In genomic region chr17:65930960-65931359, GRCm38 (mm10) we compare ENCODE assay signal across 8 mouse cellular contexts. TPM values are rescaled to one million over a fixed set of nuclear protein-coding genes. Genes with fewer than 3 reads are reported as not detected.
DNase-seq lines count a peak whose midpoint lies in the region; ATAC-seq lines count a peak whose summit lies in the region.

No protein-coding gene starts in this region.

- H3K36me3 ChIP-seq in embryonic facial prominence, embryonic 13.5 days, result peaks cover 65% of the 10 kb centered on the region

- peak; percentile 32 for DNase-seq in kidney, postnatal 10 days
- no peak for DNase-seq in kidney, postnatal 36 days
- DNase-seq in adrenal gland, adult 8-10 months, result peak; percentile 76
- peak; percentile 24 to 41 for DNase-seq in heart, postnatal 36 days
- DNase-seq in lung, postnatal 4 days, result peak; percentile 50 to 64
- DNase-seq in kidney, adult 18-20 months, result no peak
- no peak for DNase-seq in embryo, embryonic 9.5 days (ENCODE audit: extremely low spot score)

- peak overlapping the region; percentile 48; the same call in 1 of the 2 replicates for H3K27ac ChIP-seq in embryonic facial prominence, embryonic 13.5 days

- H3K4me2 ChIP-seq in embryonic facial prominence, embryonic 13.5 days, result no peak overlapping the region

- H3K9me3 ChIP-seq in embryonic facial prominence, embryonic 13.5 days, result no peaks in the 10 kb centered on the region

- no peaks in the 10 kb centered on the region for H3K27me3 ChIP-seq in embryonic facial prominence, embryonic 13.5 days

- H3K4me3 ChIP-seq in embryonic facial prominence, embryonic 13.5 days, result no peak overlapping the region

- H3K4me1 ChIP-seq in embryonic facial prominence, embryonic 13.5 days, result peaks cover 16% of the 10 kb centered on the region

- 0 out of 2 replicates have a peak overlapping the region, but pooled peaks have one; percentile 21 for H3K9ac ChIP-seq in embryonic facial prominence, embryonic 13.5 days

- ATAC-seq in embryonic facial prominence, embryonic 13.5 days (ENCODE audit: insufficient number of reproducible peaks, insufficient read depth, low FRiP score, low TSS enrichment, low read depth), result no peak

- intact Hi-C loops in heart, postnatal 36 days (cut with DNase I), result no loop called here

- 44% methylated on average over 6 of the region's 6 CpGs for WGBS in embryonic facial prominence, embryonic 13.5 days

RNA-seq across cellular contexts. Expression of gene Twsg1, which starts 20.1 kb away (rescaled TPM):
- total RNA-seq in adrenal gland, adult 8-10 months (2022), result 100 to 1,000 TPM; 107 to 156 (median 129) TPM
- 154 and 159 TPM in 2 replicates for polyA plus RNA-seq in embryonic facial prominence, embryonic 13.5 days (2015; fragmentation: Nextera tagmentation; extraction: Ambion mirVana)
- total RNA-seq in heart, postnatal 36 days (2021), result 10 to 100 TPM; 73.7 to 75.5 TPM

RNA-seq across cellular contexts. Expression of gene Ralbp1, which starts 45.4 kb away (rescaled TPM):
- total RNA-seq in adrenal gland, adult 8-10 months (2022), result 10 to 100 TPM; 59.3 to 64.9 (median 62.6) TPM
- polyA plus RNA-seq in embryonic facial prominence, embryonic 13.5 days (2015; fragmentation: Nextera tagmentation; extraction: Ambion mirVana), result 94.1 and 105 TPM in 2 replicates
- total RNA-seq in heart, postnatal 36 days (2021), result 10 to 100 TPM; 39.4 to 41.1 TPM

Comparison
In these comparisons a context has a peak if more than half of its experiments do, and no peak if none do; other contexts are left out.
1. DNase-seq: peak in kidney, postnatal 10 days (single experiment), adrenal gland, adult 8-10 months (single experiment), heart, postnatal 36 days (2 of 2) and lung, postnatal 4 days (2 of 2); none in kidney, postnatal 36 days (0 of 2), kidney, adult 18-20 months (single experiment) and embryo, embryonic 9.5 days (single experiment).